Mouse (Mus musculus) intestine, embryonic 15.5 days (tissue): ENCODE results near the gene Cabp4. TPM values are rescaled to one million over a fixed set of nuclear protein-coding genes. Genes with fewer than 3 reads are reported as not detected.

Experiments used
- ATAC-seq: fragments of 200-750 bp; cut with Nextera tagmentation; 2 replicates; pipeline ENCODE4 v1.8.0; 2017; ENCODE audit warnings: moderate TSS enrichment, moderate library complexity
- H3K27ac ChIP-seq: fragments of 300-500 bp; sonication (generic); 2 replicates; pipeline ENCODE4 v1.5.1; 2015; ENCODE audit warnings: mild to moderate bottlenecking, inconsistent platforms
- H3K27me3 ChIP-seq: fragments of 300-500 bp; sonication (generic); replicated peaks from 2 replicates; pipeline ENCODE4 v1.6.1; 2015; ENCODE audit warnings: inconsistent platforms
- H3K36me3 ChIP-seq: fragments of 300-500 bp; sonication (generic); 2 replicates; pipeline ENCODE4 v1.6.1; 2015; ENCODE audit warnings: inconsistent platforms
- H3K4me1 ChIP-seq: fragments of 300-500 bp; sonication (generic); replicated peaks from 2 replicates; pipeline ENCODE4 v1.6.1; 2015; ENCODE audit warnings: inconsistent platforms
- H3K4me2 ChIP-seq: fragments of 300-500 bp; sonication (generic); replicated peaks from 2 replicates; pipeline ENCODE4 v1.6.1; 2015; ENCODE audit warnings: mild to moderate bottlenecking, inconsistent platforms
- H3K4me3 ChIP-seq: fragments of 300-500 bp; sonication (generic); replicated peaks from 2 replicates; pipeline ENCODE4 v1.5.1; 2015; ENCODE audit warnings: inconsistent platforms
- H3K9ac ChIP-seq: fragments of 300-500 bp; sonication (generic); 2 replicates; pipeline ENCODE4 v1.6.1; 2015; ENCODE audit warnings: inconsistent platforms
- H3K9me3 ChIP-seq: fragments of 300-500 bp; sonication (generic); 2 replicates; pipeline ENCODE4 v1.6.1; 2016; ENCODE audit warnings: inconsistent platforms
- WGBS: fragments of 180-500 bp; shearing (Covaris S2); methylation state at CpG from one replicate; pipeline ENCODE4 v1.1.7; 2015; 5-methylcytosine and 5-hydroxymethylcytosine counted together
- polyA plus RNA-seq: library from polyadenylated mRNA; unstranded; fragments of >200 nt; fragmentation: Nextera tagmentation; extraction: Ambion mirVana; gene quantifications from 2 replicates; pipeline ENCODE4 v1.2.1, GENCODE M21; 2015

Gene Cabp4
- polyA plus RNA-seq, 1 experiment from 2014 or later: 0.19 TPM

DNA sequence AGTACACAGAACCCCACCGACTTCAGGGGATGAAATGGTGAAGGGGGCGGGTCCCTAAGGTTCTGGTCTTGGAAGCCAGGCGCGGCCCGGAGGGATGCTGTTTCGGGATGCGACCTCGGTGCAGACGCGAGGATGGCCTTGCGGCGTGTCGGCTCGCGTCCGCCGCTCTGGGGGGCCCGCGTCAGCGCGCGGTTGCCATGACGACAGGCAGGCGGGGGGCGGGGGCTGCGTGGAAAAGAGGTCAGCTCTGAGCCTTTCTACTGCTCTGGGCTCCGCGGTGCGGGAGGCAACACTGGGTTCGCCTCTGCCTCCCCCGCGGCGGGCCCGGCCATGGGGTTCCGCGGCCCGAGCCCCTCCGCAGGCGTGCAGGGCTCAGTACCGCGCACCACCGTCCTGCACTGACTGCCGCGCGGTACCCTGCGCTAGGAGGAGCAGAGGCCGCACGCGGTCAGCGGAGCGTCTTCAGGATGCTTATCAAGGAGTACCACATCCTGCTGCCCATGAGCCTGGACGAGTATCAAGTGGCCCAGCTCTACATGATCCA is 43.0 kb downstream of the Cabp4 start:
- H3K4me1 ChIP-seq: peaks cover 41% of the 10 kb centered on the region
- H3K4me3 ChIP-seq: peak overlapping the region; percentile 52
- H3K27me3 ChIP-seq: peaks cover 10% of the 10 kb centered on the region
- H3K9ac ChIP-seq: peak overlapping the region; percentile 53
- 2% methylated on average over 52 of the region's 52 CpGs for WGBS
- H3K9me3 ChIP-seq: no peaks in the 10 kb centered on the region
- ATAC-seq: no peak
- H3K36me3 ChIP-seq: 0 out of 2 replicates have a peak, but pooled peaks cover 3% of the 10 kb centered on the region
- no peak overlapping the region for H3K27ac ChIP-seq
- H3K4me2 ChIP-seq: peak overlapping the region; percentile 95

DNA sequence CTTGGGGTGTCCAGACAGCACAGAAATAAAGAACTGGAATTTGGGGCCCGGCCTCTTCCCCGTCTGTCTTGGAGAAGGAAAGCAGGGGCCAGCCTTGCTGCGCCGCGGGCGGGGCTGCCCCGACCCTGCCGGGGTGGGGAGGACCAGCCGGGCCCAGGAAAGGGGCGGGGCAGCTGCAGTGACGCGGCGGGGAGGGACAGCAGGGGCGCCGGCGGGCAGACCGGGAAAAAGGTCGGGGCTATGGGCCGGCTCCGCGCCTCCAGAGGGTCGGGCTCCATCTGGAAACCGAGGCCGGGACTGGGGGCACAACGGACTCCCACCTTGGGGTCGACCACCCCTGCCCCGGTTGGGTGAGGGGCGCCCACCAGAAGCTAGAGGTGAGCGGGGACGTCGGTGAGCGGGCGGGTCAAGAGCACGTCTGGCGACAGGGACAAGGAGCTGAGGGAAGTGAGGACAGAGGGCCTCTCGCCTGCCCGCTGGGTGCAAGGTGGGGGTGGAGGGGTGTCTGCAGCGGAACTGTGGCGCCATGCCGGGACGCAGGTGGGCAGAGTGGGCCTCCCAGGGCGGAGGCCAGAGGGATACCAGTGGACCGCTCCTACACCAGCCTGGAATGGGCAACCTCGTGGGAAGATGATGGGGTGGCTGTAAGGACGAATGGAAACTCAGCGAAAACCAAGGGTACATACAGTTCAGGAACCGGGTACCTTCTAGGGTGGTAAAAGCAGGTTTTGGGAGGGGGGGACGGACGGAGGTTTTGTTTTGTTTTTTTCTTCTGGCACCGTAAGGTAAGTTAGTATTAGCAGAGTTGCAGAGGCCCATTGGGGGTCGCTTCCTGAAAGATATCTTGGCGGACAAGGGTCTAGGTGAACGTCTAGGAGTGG is 43.8 kb downstream of the Cabp4 start, which contains the start of gene Pitpnm1:
Pitpnm1 (plus strand) TSS at position 162 of the 881 bp plus-strand sequence.
- H3K36me3 ChIP-seq: 0 out of 2 replicates have a peak, but pooled peaks cover 3% of the 10 kb centered on the region
- peaks cover 41% of the 10 kb centered on the region for H3K4me1 ChIP-seq
- H3K4me2 ChIP-seq: peak within 1 kb of the TSS; percentile 95
- H3K9ac ChIP-seq: peak within 1 kb of the TSS; percentile 53
- peak; percentile 30 for ATAC-seq
- H3K4me3 ChIP-seq: peak within 1 kb of the TSS; percentile 52
- 1% methylated on average over 53 of the region's 53 CpGs for WGBS
- no peaks in the 10 kb centered on the region for H3K9me3 ChIP-seq
- H3K27me3 ChIP-seq: peaks cover 10% of the 10 kb centered on the region
- H3K27ac ChIP-seq: peak within 1 kb of the TSS; percentile 33

- Histone ChIP-seq H3K9me3 (no peaks in the 10 kb centered on the region), H3K4me3 (no peak overlapping the region), H3K27ac (peak overlapping the region; percentile 33), H3K4me1 (peaks cover 41% of the 10 kb centered on the region), H3K9ac (no peak overlapping the region), H3K36me3 (no peaks in the 10 kb centered on the region), H3K27me3 (peaks cover 10% of the 10 kb centered on the region), H3K4me2 (peak overlapping the region; percentile 95)
- 15% methylated on average over 9 of the region's 9 CpGs for WGBS
- 0 out of 2 replicates have a peak, but pooled peaks have one; percentile 5 for ATAC-seq
Measured at GRCm38 (mm10) chr19:4099056-4099455, 44.8 kb downstream of the Cabp4 start.

GRCm38 (mm10) chr19:4098426-4098825 is 45.4 kb downstream of the Cabp4 start:
- Histone ChIP-seq H3K4me1 (peaks cover 41% of the 10 kb centered on the region), H3K9me3 (no peaks in the 10 kb centered on the region), H3K27ac (no peak overlapping the region), H3K9ac (no peak overlapping the region), H3K4me2 (peak overlapping the region; percentile 95), H3K36me3 (no peaks in the 10 kb centered on the region), H3K4me3 (0 out of 2 replicates have a peak overlapping the region, but pooled peaks have one; percentile 66), H3K27me3 (peaks cover 10% of the 10 kb centered on the region)
- WGBS: 81% methylated on average over 13 of the region's 13 CpGs
- ATAC-seq: no peak

DNA sequence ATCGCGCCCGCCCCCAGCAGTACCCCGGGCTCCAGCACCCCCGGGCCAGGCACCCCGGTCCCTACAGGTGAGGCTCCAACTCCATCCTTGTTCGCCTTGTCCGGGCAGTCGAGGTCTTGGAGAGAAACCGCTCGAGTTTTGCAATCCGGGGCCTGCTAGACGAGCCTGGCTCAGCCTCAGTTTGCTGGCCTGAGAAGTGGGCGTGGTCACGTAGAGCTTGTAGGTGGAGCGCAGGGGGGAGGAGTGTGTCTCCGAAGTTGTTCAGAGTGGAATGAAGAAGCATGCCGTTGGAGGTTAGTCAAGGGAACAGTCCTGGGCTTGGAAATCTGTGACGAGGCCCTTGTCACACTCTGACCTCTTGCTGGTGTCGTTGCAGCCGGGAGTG is 46.4 kb downstream of the Cabp4 start:
- Histone ChIP-seq H3K27ac (peak overlapping the region; percentile 87), H3K4me3 (peak overlapping the region; percentile 66), H3K9me3 (no peaks in the 10 kb centered on the region), H3K4me1 (peaks cover 41% of the 10 kb centered on the region), H3K36me3 (no peaks in the 10 kb centered on the region), H3K4me2 (peak overlapping the region; percentile 95), H3K9ac (peak overlapping the region; percentile 57), H3K27me3 (peaks cover 10% of the 10 kb centered on the region)
- 2% methylated on average over 21 of the region's 21 CpGs for WGBS
- ATAC-seq: peak; percentile 69

GRCm38 (mm10) chr19:4096642-4097440 is 47.0 kb downstream of the Cabp4 start, which contains the start of gene Cdk2ap2:
Gene Cdk2ap2, plus strand, starts transcription at chr19:4097182.
- peak within 1 kb of the TSS; percentile 57 for H3K9ac ChIP-seq
- peak within 1 kb of the TSS; percentile 95 for H3K4me2 ChIP-seq
- H3K27ac ChIP-seq: peak within 1 kb of the TSS; percentile 89
- ATAC-seq: peak; percentile 94
- H3K27me3 ChIP-seq: peaks cover 10% of the 10 kb centered on the region
- peaks cover 41% of the 10 kb centered on the region for H3K4me1 ChIP-seq
- H3K36me3 ChIP-seq: no peaks in the 10 kb centered on the region
- under 1% methylated on average over 65 of the region's 65 CpGs for WGBS
- no peaks in the 10 kb centered on the region for H3K9me3 ChIP-seq
- peak within 1 kb of the TSS; percentile 66 for H3K4me3 ChIP-seq

DNA sequence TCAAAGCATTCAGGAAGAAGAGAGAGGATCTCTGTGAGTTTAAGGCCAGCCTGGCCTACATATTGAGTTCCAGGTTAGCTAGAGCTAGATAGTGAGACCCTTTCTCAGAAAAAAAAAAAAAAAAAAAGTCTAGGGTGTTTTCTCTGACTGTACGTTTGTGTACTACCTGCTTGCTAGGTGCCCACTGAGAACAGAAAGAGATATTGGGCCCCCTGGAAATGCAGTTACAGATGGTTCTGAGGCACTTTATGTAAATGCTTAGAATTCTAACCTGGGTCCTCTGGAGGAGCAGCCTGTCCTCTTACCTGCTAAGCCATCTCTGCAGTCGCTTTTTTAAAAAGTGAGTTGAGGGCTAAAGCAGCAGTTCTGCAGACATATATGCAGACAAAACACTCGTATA is 48.0 kb downstream of the Cabp4 start:
- Histone ChIP-seq H3K4me3 (no peak overlapping the region), H3K27ac (no peak overlapping the region), H3K4me2 (no peak overlapping the region), H3K36me3 (no peaks in the 10 kb centered on the region), H3K9me3 (no peaks in the 10 kb centered on the region), H3K4me1 (peaks cover 35% of the 10 kb centered on the region), H3K9ac (no peak overlapping the region), H3K27me3 (peaks cover 4% of the 10 kb centered on the region; the same call in 1 of the 2 replicates)
- 73% methylated on average over 3 of the region's 3 CpGs for whole genome bisulfite sequencing
- no peak for ATAC-seq

GRCm38 (mm10) chr19:4094774-4095303 is 49.0 kb downstream of the Cabp4 start:
- H3K4me3 ChIP-seq: no peak overlapping the region
- no peak for ATAC-seq
- WGBS: 80% methylated on average over 5 of the region's 5 CpGs
- H3K27ac ChIP-seq: no peak overlapping the region
- no peaks in the 10 kb centered on the region for H3K27me3 ChIP-seq
- H3K9ac ChIP-seq: no peak overlapping the region
- H3K9me3 ChIP-seq: no peaks in the 10 kb centered on the region
- no peak overlapping the region for H3K4me2 ChIP-seq
- no peaks in the 10 kb centered on the region for H3K36me3 ChIP-seq
- peaks cover 25% of the 10 kb centered on the region for H3K4me1 ChIP-seq

- 69% methylated on average over 3 of the region's 3 CpGs for WGBS
- no peak overlapping the region for H3K4me3 ChIP-seq
- H3K36me3 ChIP-seq: no peaks in the 10 kb centered on the region
- 0 out of 2 replicates have a peak overlapping the region, but pooled peaks have one; percentile 17 for H3K9ac ChIP-seq
- no peak overlapping the region for H3K27ac ChIP-seq
- no peak for ATAC-seq
- no peaks in the 10 kb centered on the region for H3K27me3 ChIP-seq
- H3K4me2 ChIP-seq: no peak overlapping the region
- H3K9me3 ChIP-seq: no peaks in the 10 kb centered on the region
- H3K4me1 ChIP-seq: peaks cover 20% of the 10 kb centered on the region
Measured at GRCm38 (mm10) chr19:4094348-4094747, 49.5 kb downstream of the Cabp4 start.

DNA sequence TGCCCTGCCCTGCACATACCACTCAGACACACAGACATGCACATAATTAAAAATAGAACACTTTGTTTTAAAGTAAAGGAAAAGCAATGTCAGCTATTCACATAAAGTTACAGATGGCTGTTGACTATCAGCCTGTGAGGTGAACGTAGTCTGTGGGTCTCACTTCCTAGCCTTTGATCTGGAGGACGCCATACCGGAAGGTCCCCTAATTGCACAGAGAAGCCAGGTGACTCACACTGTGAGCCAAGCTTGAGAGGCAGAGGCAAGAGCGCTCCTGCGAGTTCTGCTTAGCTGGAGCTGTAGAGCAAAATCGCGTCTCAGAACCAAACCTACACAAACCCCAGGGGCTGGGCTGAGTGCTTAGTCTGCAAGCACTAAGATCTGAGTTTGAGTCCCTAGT is 50.1 kb downstream of the Cabp4 start:
- peaks cover 14% of the 10 kb centered on the region for H3K4me1 ChIP-seq
- H3K4me2 ChIP-seq: no peak overlapping the region
- no peaks in the 10 kb centered on the region for H3K36me3 ChIP-seq
- no peak overlapping the region for H3K4me3 ChIP-seq
- no peaks in the 10 kb centered on the region for H3K27me3 ChIP-seq
- no peak overlapping the region for H3K9ac ChIP-seq
- no peak overlapping the region for H3K27ac ChIP-seq
- ATAC-seq: no peak
- WGBS: 64% methylated on average over 7 of the region's 7 CpGs
- no peaks in the 10 kb centered on the region for H3K9me3 ChIP-seq

DNA sequence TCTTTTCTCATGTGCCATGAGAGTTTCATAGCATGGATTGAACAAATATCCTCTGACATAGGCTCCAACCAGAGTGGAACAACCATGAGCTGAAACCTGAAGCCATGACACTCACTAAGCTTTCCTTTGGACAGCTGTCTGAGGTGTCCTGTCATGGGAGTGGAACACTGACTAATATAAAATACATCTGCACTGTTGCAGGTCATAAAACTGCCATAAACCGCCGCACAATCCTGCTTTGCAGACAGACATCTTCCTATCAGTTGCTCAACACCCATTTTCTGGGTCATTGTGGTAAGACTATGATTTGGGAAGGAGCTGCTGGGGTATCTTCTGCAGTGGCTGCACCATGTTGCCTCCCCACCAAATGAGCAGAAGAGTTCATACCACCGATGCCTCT is 51.1 kb downstream of the Cabp4 start:
- Histone ChIP-seq H3K9ac (no peak overlapping the region), H3K9me3 (no peaks in the 10 kb centered on the region), H3K4me3 (no peak overlapping the region), H3K4me1 (peaks cover 6% of the 10 kb centered on the region), H3K27me3 (no peaks in the 10 kb centered on the region), H3K27ac (no peak overlapping the region), H3K4me2 (no peak overlapping the region), H3K36me3 (no peaks in the 10 kb centered on the region)
- 69% methylated on average over 3 of the region's 3 CpGs for WGBS
- no peak for ATAC-seq
